Mouse (Mus musculus) 3T3-L1 (cell line): ENCODE measurements around the gene Lingo4.
A peak's percentile ranks its signal among the peaks of the same experiment; 100 is the strongest.

Experiments
- DNase-seq: peaks from one replicate; pipeline ENCODE4 v3.0.0-alpha.2; 2015; ENCODE audit warnings: low read depth, low spot score

The Lingo4 gene

GRCm38 (mm10) chr3:94387391-94387790 lies 10.9 kb upstream of the Lingo4 start:
- no peak for DNase-seq

- DNase-seq = no peak
Observed at GRCm38 (mm10) chr3:94388047-94388446, 10.3 kb upstream of the Lingo4 start.

- no peak for DNase-seq
Observed at GRCm38 (mm10) chr3:94389420-94389819, 8.9 kb upstream of the Lingo4 start.

- no peak for DNase-seq
Observed at GRCm38 (mm10) chr3:94391001-94391400, 7.3 kb upstream of the Lingo4 start.

- no peak for DNase-seq
Observed at GRCm38 (mm10) chr3:94392128-94392527, 6.2 kb upstream of the Lingo4 start.

GRCm38 (mm10) chr3:94393049-94393448 lies 5.3 kb upstream of the Lingo4 start:
- no peak for DNase-seq

- no peak for DNase-seq
Observed at GRCm38 (mm10) chr3:94396336-94396735, 2.0 kb upstream of the Lingo4 start.

- DNase-seq = no peak
Observed at GRCm38 (mm10) chr3:94396851-94397250, 1.5 kb upstream of the Lingo4 start.

GRCm38 (mm10) chr3:94398943-94399481 lies 695 bp downstream of the Lingo4 start:
- no peak for DNase-seq

- DNase-seq = no peak
Observed at GRCm38 (mm10) chr3:94399663-94400310, 1.5 kb downstream of the Lingo4 start.

- no peak for DNase-seq
Observed at GRCm38 (mm10) chr3:94402451-94402850, 4.1 kb downstream of the Lingo4 start.

- DNase-seq = peak; percentile 69
Observed at GRCm38 (mm10) chr3:94404366-94405054, 6.2 kb downstream of the Lingo4 start.

GRCm38 (mm10) chr3:94405561-94405960 lies 7.2 kb downstream of the Lingo4 start:
- DNase-seq = no peak

- no peak for DNase-seq
Observed at GRCm38 (mm10) chr3:94412530-94412929, 14.2 kb downstream of the Lingo4 start.

GRCm38 (mm10) chr3:94413031-94413679 lies 14.8 kb downstream of the Lingo4 start, which contains the start of gene Tdrkh:
TSS of gene Tdrkh (plus strand) at chr3:94413273.
- DNase-seq = peak; percentile 96

- DNase-seq = no peak
Observed at GRCm38 (mm10) chr3:94430980-94431379, 32.7 kb downstream of the Lingo4 start.

- DNase-seq = no peak
Observed at GRCm38 (mm10) chr3:94434305-94434704, 36.0 kb downstream of the Lingo4 start.

- DNase-seq = no peak
Observed at GRCm38 (mm10) chr3:94436420-94436819, 38.1 kb downstream of the Lingo4 start.

GRCm38 (mm10) chr3:94441182-94441581 lies 42.9 kb downstream of the Lingo4 start:
- peak; percentile 78 for DNase-seq

- peak; percentile 93 for DNase-seq
Observed at GRCm38 (mm10) chr3:94442951-94443596, 44.8 kb downstream of the Lingo4 start, which contains the start of gene Mrpl9. TSS of gene Mrpl9 (plus strand) at chr3:94443318.

GRCm38 (mm10) chr3:94443597-94443964 lies 45.3 kb downstream of the Lingo4 start, which contains the start of gene Oaz3:
TSS of gene Oaz3 (minus strand) at chr3:94443915.
- no peak for DNase-seq

- DNase-seq = no peak
Observed at GRCm38 (mm10) chr3:94449377-94449776, 51.1 kb downstream of the Lingo4 start.
